In genomic region chrX:40130382-40130781, GRCm38 (mm10) we compare ENCODE assay signal across 22 mouse cellular contexts.
A peak's percentile ranks its signal among the peaks of the same experiment; 100 is the strongest.
DNase-seq lines count a peak whose midpoint lies in the region; ATAC-seq lines count a peak whose summit lies in the region.
"Had no signal": no experiment of that assay in that cellular context is flagged by ENCODE, and none has a peak within 500 bp of the region (broad histone marks: within the 10 kb centered on the region; RNA-seq: fewer than 3 reads in every experiment).

No protein-coding gene starts in this region.

- peak; percentile 78 for DNase-seq in heart, adult 11 months
- DNase-seq in heart, embryonic 10.5 days (ENCODE audit: low spot score): no peak
- peak; percentile 4 for DNase-seq in layer of hippocampus, adult 11-12 months (ENCODE audit: low spot score)
- no peak for DNase-seq in layer of hippocampus, postnatal 36 days
- peak; percentile 11 for DNase-seq in Muller cell, postnatal 12 days (ENCODE audit: inconsistent ontology term)
- peak; percentile 2 for DNase-seq in forelimb bud, embryonic 11.5 days (ENCODE audit: low read depth, low spot score)
- no peak for DNase-seq in right cerebral cortex, postnatal 14 days
- DNase-seq: adrenal gland, adult 2 months; cerebellum, adult 18-20 months; cerebellum, postnatal 25 days; gastrocnemius, adult 2 months; left cerebral cortex, postnatal 4 days; lung, adult 18-20 months; lung, postnatal 14 days; midbrain, embryonic 14.5 days; spleen, adult 18-20 months had no signal

- 57% methylated on average over 1 of the region's 1 CpGs for WGBS in heart, embryonic 10.5 days

- H3K4me3 ChIP-seq in heart, embryonic 10.5 days: no peak overlapping the region
- H3K4me3 ChIP-seq: embryonic facial prominence, embryonic 12.5 days; erythroblast, embryonic 14.5 days; forebrain, embryonic 12.5 days; gastrocnemius, adult 2 months; hindbrain, embryonic 15.5 days had no signal

- H3K27me3 ChIP-seq in heart, embryonic 10.5 days (ENCODE audit: insufficient read depth, poor library complexity, severe bottlenecking): no peaks in the 10 kb centered on the region
- H3K27me3 ChIP-seq: embryonic facial prominence, embryonic 12.5 days; forebrain, embryonic 12.5 days; hindbrain, embryonic 15.5 days had no signal

- no peak overlapping the region for H3K27ac ChIP-seq in heart, embryonic 10.5 days
- H3K27ac ChIP-seq: embryonic facial prominence, embryonic 12.5 days; forebrain, embryonic 12.5 days; gastrocnemius, adult 2 months; hindbrain, embryonic 15.5 days had no signal

- H3K36me3 ChIP-seq in heart, embryonic 10.5 days: no peaks in the 10 kb centered on the region
- H3K36me3 ChIP-seq: embryonic facial prominence, embryonic 12.5 days; forebrain, embryonic 12.5 days; hindbrain, embryonic 15.5 days had no signal

- H3K4me1 ChIP-seq in heart, embryonic 10.5 days: no peaks in the 10 kb centered on the region
- H3K4me1 ChIP-seq: embryonic facial prominence, embryonic 12.5 days; forebrain, embryonic 12.5 days; hindbrain, embryonic 15.5 days had no signal

- H3K9me3 ChIP-seq in heart, embryonic 10.5 days: no peaks in the 10 kb centered on the region
- H3K9me3 ChIP-seq: embryonic facial prominence, embryonic 12.5 days; forebrain, embryonic 12.5 days; hindbrain, embryonic 15.5 days had no signal

- no peak for ATAC-seq in megakaryocyte-erythroid progenitor cell, adult 5-6 weeks (replicated peaks; ENCODE audit: low FRiP score, low TSS enrichment, poor library complexity, severe bottlenecking)
- ATAC-seq: Patski had no signal

Comparison
In these comparisons a context has a peak if more than half of its experiments do, and no peak if none do; other contexts are left out.
1. DNase-seq: peak in heart, adult 11 months (single experiment), layer of hippocampus, adult 11-12 months (single experiment), Muller cell, postnatal 12 days (single experiment) and forelimb bud, embryonic 11.5 days (single experiment); none in heart, embryonic 10.5 days (single experiment), layer of hippocampus, postnatal 36 days (0 of 2) and right cerebral cortex, postnatal 14 days (single experiment).